Mouse (Mus musculus): ENCODE results near the gene Fam217a. TPM values are rescaled to one million over a fixed set of nuclear protein-coding genes. Genes with fewer than 3 reads are reported as not detected.

Fam217a gene
- total and polyA plus RNA-seq, 2 experiments from 2014 or later = 0.33 to 1.6 TPM

DNA sequence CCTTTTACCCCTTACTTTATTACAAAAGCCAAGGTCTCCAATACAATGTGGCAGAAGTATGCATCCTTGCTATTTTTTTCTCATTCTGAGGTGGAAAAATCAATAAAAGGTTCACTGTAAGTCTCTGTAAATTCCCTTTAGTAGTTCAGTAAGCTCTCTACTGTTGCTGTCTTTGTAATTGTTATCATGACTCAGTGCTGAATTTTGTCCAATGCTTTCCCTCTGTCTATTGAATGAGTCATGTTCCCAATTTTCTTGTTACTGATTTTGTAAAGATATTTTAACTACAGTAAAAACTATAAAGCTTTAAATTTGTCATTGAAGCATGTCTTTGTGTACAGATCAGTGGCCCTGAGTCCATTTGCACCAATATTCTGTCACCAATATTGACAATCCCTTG is 18.3 kb upstream of the Fam217a start:
- DNase-seq (ENCODE audit: low spot score) = no peak
- Histone ChIP-seq H3K4me2 (ENCODE audit: low read depth, low read length, poor library complexity, severe bottlenecking) (no peak overlapping the region), H3K9me3 (ENCODE audit: low read length) (no peaks in the 10 kb centered on the region), H3K4me3 (ENCODE audit: low read depth, low read length) (no peak overlapping the region), H3K27me3 (ENCODE audit: insufficient read depth, low read length) (no peaks in the 10 kb centered on the region), H3K9ac (replicated peaks; ENCODE audit: low read length, poor library complexity, severe bottlenecking) (no peak overlapping the region), H3K36me3 (ENCODE audit: insufficient read depth, low read length) (no peaks in the 10 kb centered on the region), H3K4me1 (ENCODE audit: insufficient read depth, low read length) (no peaks in the 10 kb centered on the region), H3K27ac (ENCODE audit: low read depth, low read length) (no peak overlapping the region)
- no peak for ATAC-seq (ENCODE audit: low FRiP score)
- no peak for TF ChIP-seq CTCF (IDR thresholded peaks at IDR 0.05)

DNA sequence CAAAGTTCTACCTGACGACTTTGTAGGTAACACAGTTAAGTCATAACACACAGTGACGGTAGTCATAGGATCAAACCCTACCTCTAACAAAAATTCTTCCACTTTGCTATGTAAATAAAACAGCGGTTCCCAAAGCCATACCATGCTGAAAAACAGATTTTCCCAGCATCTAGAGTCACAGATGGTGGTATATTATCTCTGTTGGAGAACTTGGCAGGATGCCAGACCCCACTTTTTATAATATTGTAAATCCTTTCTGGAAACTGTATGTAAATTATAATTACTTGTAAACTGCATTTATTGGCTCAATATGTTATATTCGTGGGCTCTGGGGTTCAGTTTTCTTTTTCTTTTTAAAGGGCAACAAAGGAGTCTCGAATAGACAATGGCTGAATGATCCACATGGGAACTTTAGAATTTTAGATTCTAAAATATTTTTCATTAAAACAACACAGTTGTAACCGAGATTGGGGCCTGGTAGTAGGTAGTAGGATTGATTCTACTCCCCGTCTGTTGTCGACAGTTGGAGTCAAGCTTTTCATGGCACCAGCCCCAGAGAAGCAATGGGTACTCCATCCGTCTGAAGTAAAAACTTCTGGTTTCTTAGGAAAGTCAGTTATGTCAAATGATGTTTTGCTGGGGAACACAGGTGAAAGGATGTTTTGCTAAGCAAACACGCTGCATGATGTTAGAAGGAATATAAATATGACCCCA is 11.0 kb upstream of the Fam217a start:
- ATAC-seq (ENCODE audit: low FRiP score) (no peak), DNase-seq (ENCODE audit: low spot score) (peak; percentile 25)
- Histone ChIP-seq H3K9me3 (ENCODE audit: low read length) (no peaks in the 10 kb centered on the region), H3K27ac (ENCODE audit: low read depth, low read length) (no peak overlapping the region), H3K9ac (replicated peaks; ENCODE audit: low read length, poor library complexity, severe bottlenecking) (no peak overlapping the region), H3K4me2 (ENCODE audit: low read depth, low read length, poor library complexity, severe bottlenecking) (no peak overlapping the region), H3K27me3 (ENCODE audit: insufficient read depth, low read length) (no peaks in the 10 kb centered on the region), H3K36me3 (ENCODE audit: insufficient read depth, low read length) (no peaks in the 10 kb centered on the region), H3K4me3 (ENCODE audit: low read depth, low read length) (no peak overlapping the region), H3K4me1 (ENCODE audit: insufficient read depth, low read length) (no peaks in the 10 kb centered on the region)
- no peak for TF ChIP-seq CTCF (IDR thresholded peaks at IDR 0.05)
- 73% methylated on average over 10 of the region's 10 CpGs for WGBS

DNA sequence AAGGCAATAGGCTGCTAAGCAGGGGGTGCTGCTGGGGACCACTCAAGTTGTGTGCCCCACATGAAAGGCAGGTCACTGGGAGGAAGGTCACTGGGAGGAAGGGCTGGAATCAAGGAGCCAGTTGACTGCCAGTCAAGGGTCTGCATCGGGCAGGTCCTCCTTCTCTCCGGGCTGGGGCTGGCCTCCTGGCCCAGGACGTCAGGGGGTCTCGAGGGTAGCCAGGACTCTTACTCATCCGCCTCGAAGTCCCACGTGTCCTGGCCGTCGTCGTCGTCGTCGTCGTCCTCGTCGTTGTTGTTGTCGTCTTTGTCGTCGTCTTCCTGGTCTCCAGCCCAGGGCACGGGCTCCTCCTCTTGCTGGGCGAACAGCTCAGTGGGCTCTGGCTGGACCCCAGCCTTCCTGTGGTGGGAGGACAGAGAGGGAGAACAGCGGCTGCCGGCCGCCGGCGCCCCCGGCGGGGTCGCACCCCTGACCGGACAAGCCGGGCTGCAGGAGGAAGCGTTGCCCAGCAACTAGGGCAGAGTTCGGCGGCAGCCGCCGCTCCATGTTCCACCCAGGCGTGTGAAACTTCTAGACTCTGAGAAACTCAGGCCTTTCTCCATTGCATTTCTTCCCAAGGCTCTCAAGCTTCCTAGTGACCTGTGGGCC is 7.5 kb downstream of the Fam217a start:
- H3K4me2 ChIP-seq (ENCODE audit: low read depth, low read length, poor library complexity, severe bottlenecking) = peak overlapping the region; percentile 53
- no peaks in the 10 kb centered on the region for H3K36me3 ChIP-seq (ENCODE audit: insufficient read depth, low read length)
- 29% methylated on average over 35 of the region's 37 CpGs for WGBS
- peak; percentile 38 for DNase-seq (ENCODE audit: low spot score)
- no peak overlapping the region for H3K27ac ChIP-seq (ENCODE audit: low read depth, low read length)
- peak overlapping the region; percentile 23; the same call in 1 of the 2 replicates for H3K4me3 ChIP-seq (ENCODE audit: low read depth, low read length)
- H3K4me1 ChIP-seq (ENCODE audit: insufficient read depth, low read length) = no peaks in the 10 kb centered on the region
- H3K27me3 ChIP-seq (ENCODE audit: insufficient read depth, low read length) = no peaks in the 10 kb centered on the region
- peak; percentile 71 for ATAC-seq (ENCODE audit: low FRiP score)
- H3K9me3 ChIP-seq (ENCODE audit: low read length) = no peaks in the 10 kb centered on the region
- no peak overlapping the region for H3K9ac ChIP-seq (replicated peaks; ENCODE audit: low read length, poor library complexity, severe bottlenecking)
- no peak for TF ChIP-seq CTCF (IDR thresholded peaks at IDR 0.05)

DNA sequence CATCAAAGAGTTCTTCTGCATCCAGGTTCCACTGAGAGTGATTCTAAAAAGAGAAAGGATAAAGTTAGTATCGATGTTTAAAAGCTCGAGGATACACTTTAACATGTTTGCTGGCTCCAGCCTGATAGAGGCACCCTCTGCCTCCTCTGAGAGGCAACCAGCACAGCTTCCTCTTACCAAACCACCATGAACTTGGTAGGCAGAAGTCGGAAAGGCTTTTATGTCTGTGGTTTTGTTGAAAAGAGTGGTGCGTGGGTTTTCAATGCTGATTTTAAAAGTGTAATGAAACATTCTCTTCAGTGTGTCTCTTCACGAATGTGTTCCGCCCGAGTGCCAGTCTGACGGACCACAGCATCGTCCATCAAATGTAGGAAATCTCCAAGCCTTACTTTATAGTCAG is 9.5 kb downstream of the Fam217a start:
- H3K4me1 ChIP-seq (ENCODE audit: insufficient read depth, low read length) = no peaks in the 10 kb centered on the region
- no peak for DNase-seq (ENCODE audit: low spot score)
- no peaks in the 10 kb centered on the region for H3K27me3 ChIP-seq (ENCODE audit: insufficient read depth, low read length)
- H3K4me3 ChIP-seq (ENCODE audit: low read depth, low read length) = no peak overlapping the region
- H3K9ac ChIP-seq (replicated peaks; ENCODE audit: low read length, poor library complexity, severe bottlenecking) = no peak overlapping the region
- no peaks in the 10 kb centered on the region for H3K36me3 ChIP-seq (ENCODE audit: insufficient read depth, low read length)
- WGBS = 84% methylated on average over 9 of the region's 9 CpGs
- no peak for TF ChIP-seq CTCF (IDR thresholded peaks at IDR 0.05)
- no peak for ATAC-seq (ENCODE audit: low FRiP score)
- H3K4me2 ChIP-seq (ENCODE audit: low read depth, low read length, poor library complexity, severe bottlenecking) = no peak overlapping the region
- no peak overlapping the region for H3K27ac ChIP-seq (ENCODE audit: low read depth, low read length)
- H3K9me3 ChIP-seq (ENCODE audit: low read length) = no peaks in the 10 kb centered on the region

DNA sequence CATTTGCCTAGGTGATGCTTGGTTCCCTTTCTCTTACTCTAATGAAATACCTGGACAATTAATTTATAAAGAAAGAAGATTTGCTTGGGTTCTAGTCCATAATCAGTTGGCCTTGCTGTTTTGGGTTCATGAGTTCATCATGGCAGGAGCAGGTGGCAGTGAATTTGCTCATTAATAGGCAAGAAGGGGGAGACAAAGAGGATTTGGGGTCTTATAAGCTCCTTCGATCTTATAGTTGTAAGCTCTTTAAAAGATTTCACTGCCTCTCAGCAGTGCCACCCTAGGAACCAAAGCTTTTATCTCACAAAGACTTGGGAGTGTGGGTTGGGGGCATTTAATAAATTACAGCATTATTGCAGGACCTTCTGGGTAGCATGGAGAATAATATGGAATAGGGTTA is 31.2 kb downstream of the Fam217a start:
- TF ChIP-seq CTCF (IDR thresholded peaks at IDR 0.05) = no peak
- no peak for DNase-seq (ENCODE audit: low spot score)
- H3K9me3 ChIP-seq (ENCODE audit: low read length) = no peaks in the 10 kb centered on the region
- H3K27me3 ChIP-seq (ENCODE audit: insufficient read depth, low read length) = no peaks in the 10 kb centered on the region
- H3K9ac ChIP-seq (replicated peaks; ENCODE audit: low read length, poor library complexity, severe bottlenecking) = no peak overlapping the region
- ATAC-seq (ENCODE audit: low FRiP score) = no peak
- H3K4me2 ChIP-seq (ENCODE audit: low read depth, low read length, poor library complexity, severe bottlenecking) = no peak overlapping the region
- no peaks in the 10 kb centered on the region for H3K4me1 ChIP-seq (ENCODE audit: insufficient read depth, low read length)
- 20% methylated on average over 1 of the region's 1 CpGs for WGBS
- H3K27ac ChIP-seq (ENCODE audit: low read depth, low read length) = no peak overlapping the region
- H3K4me3 ChIP-seq (ENCODE audit: low read depth, low read length) = no peak overlapping the region
- peaks cover 56% of the 10 kb centered on the region for H3K36me3 ChIP-seq (ENCODE audit: insufficient read depth, low read length)

DNA sequence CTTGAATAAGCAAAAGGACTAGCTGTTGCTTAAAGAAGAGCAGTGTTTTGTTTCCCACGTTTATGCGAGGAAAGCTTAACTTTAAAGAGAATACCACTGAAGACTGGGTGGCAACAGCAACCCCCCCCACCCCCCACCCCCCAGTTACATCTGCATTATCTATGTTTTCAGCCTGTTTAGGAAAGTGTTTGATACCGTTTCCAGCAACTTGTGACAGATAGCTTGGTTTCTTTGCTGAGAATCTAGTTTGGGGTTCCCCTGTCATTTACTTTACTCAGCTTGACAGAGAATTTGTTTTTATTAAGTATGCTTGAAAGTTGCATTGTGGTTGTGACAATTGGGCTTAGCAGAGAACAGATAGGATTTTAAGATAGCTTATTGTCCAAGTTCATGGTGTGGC is 47.6 kb downstream of the Fam217a start:
- Histone ChIP-seq H3K4me2 (ENCODE audit: low read depth, low read length, poor library complexity, severe bottlenecking) (peak overlapping the region; percentile 71), H3K4me1 (ENCODE audit: insufficient read depth, low read length) (peaks cover 13% of the 10 kb centered on the region; the same call in 1 of the 2 replicates), H3K27me3 (ENCODE audit: insufficient read depth, low read length) (no peaks in the 10 kb centered on the region), H3K9ac (replicated peaks; ENCODE audit: low read length, poor library complexity, severe bottlenecking) (0 out of 2 replicates have a peak overlapping the region, but pooled peaks have one; percentile 80), H3K9me3 (ENCODE audit: low read length) (no peaks in the 10 kb centered on the region), H3K27ac (ENCODE audit: low read depth, low read length) (no peak overlapping the region), H3K36me3 (ENCODE audit: insufficient read depth, low read length) (no peaks in the 10 kb centered on the region), H3K4me3 (ENCODE audit: low read depth, low read length) (peak overlapping the region; percentile 63)
- 6% methylated on average over 3 of the region's 3 CpGs for WGBS
- no peak for ATAC-seq (ENCODE audit: low FRiP score)
- DNase-seq (ENCODE audit: low spot score) = no peak
- TF ChIP-seq CTCF (IDR thresholded peaks at IDR 0.05) = no peak
